Mouse (Mus musculus) intestine, postnatal 0 days (tissue): Measurements from ENCODE around the gene Ube4b. TPM values are rescaled to one million over a fixed set of nuclear protein-coding genes. Genes with fewer than 3 reads are reported as not detected.
"Not testable (repeated sequence)": the region's sequence is repeated elsewhere in the genome, so short reads cannot be mapped to it uniquely, and the experiment has no call there.

Source experiments
- ATAC-seq: fragments of 200-750 bp; cut with Nextera tagmentation; 2 replicates; pipeline ENCODE4 v1.8.0; 2017; ENCODE audit warnings: mild to moderate bottlenecking, moderate TSS enrichment, moderate library complexity
- H3K27ac ChIP-seq: fragments of 300-500 bp; sonication (generic); 2 replicates; pipeline ENCODE4 v1.5.1; 2014; ENCODE audit warnings: mild to moderate bottlenecking, low read depth, low read length, moderate library complexity
- H3K27me3 ChIP-seq: fragments of 300-500 bp; sonication (generic); replicated peaks from 2 replicates; pipeline ENCODE4 v1.6.1; 2014; ENCODE audit warnings: low read length, mixed read lengths; ENCODE audit not compliant: control insufficient read depth, insufficient read depth
- H3K36me3 ChIP-seq: fragments of 300-500 bp; sonication (generic); 2 replicates; pipeline ENCODE4 v1.6.1; 2014; ENCODE audit warnings: mild to moderate bottlenecking, moderate library complexity; ENCODE audit not compliant: control insufficient read depth, insufficient read depth
- H3K4me1 ChIP-seq: fragments of 300-500 bp; sonication (generic); replicated peaks from 2 replicates; pipeline ENCODE4 v1.6.1; 2014; ENCODE audit warnings: antibody characterized with exemption, low read length, mixed read lengths; ENCODE audit not compliant: control insufficient read depth, insufficient read depth
- H3K4me2 ChIP-seq: fragments of 300-500 bp; sonication (generic); replicated peaks from 2 replicates; pipeline ENCODE4 v1.6.1; 2014; ENCODE audit warnings: low read depth, mild to moderate bottlenecking, moderate library complexity
- H3K4me3 ChIP-seq: fragments of 300-500 bp; sonication (generic); 2 replicates; pipeline ENCODE4 v1.5.1; 2014; ENCODE audit warnings: low read depth, low read length
- H3K9ac ChIP-seq: fragments of 300-500 bp; sonication (generic); 2 replicates; pipeline ENCODE4 v1.6.1; 2014; ENCODE audit warnings: mild to moderate bottlenecking, low read depth, low read length
- H3K9me3 ChIP-seq: fragments of 300-500 bp; sonication (generic); 2 replicates; pipeline ENCODE4 v1.6.1; 2016; ENCODE audit warnings: mixed run types; ENCODE audit not compliant: control insufficient read depth
- CTCF ChIP-seq: sonication (generic); IDR thresholded peaks from 2 replicates; pipeline ENCODE4 v1.5.1; 2016; ENCODE audit warnings: low read depth, mild to moderate bottlenecking, control low read depth, antibody characterized with exemption, moderate library complexity
- WGBS: fragments of 180-500 bp; shearing (Covaris S2); extraction: QIAGEN DNeasy Blood & Tissue Kit; methylation state at CpG from one replicate; pipeline ENCODE4 v1.1.7; 2014; 5-methylcytosine and 5-hydroxymethylcytosine counted together
- polyA plus RNA-seq: library from polyadenylated mRNA; unstranded; fragments of >200 nt; fragmentation: Nextera tagmentation; extraction: Ambion mirVana; gene quantifications from 2 replicates; pipeline ENCODE4 v1.2.1, GENCODE M21; 2015

Ube4b gene
- polyA plus RNA-seq, 1 experiment from 2014 or later = 47.2 TPM

DNA sequence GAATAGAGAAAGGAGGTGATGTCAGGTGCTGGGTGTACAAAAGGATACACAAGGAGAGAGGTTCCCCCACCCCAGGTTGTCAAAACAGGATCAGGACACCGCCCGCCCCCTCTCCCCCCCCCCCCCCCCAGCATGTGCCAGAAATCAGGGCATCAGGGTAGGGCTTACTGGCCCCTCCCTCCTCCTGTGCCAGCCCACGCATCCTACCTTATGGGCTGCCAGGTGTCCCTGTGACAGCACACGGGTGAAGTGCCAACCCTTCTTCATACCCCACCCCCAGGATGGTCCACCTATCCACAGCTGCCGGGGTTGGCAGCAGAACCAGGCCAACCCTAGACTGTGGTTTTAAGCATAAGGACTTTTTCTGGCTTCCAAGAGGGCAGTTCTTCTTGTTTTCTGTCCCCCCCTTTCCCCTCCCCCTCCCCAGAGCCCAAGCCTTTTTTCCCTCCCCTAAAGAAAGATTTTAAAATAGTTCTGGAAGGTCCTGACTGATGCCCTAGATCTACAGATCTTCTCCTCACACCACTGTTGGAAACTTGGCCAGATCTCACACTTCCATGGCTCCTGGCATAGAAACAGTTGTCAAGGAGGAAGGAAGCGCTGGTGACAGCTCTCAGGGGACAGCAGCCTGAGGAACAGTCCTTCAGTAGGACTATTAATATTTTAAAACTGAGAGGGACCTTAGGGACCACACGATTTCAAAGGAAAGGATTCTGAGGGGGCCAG, 35.2 kb upstream of the Ube4b start:
- Histone ChIP-seq H3K27me3 (no peaks in the 10 kb centered on the region), H3K4me3 (no peak overlapping the region), H3K36me3 (no peaks in the 10 kb centered on the region), H3K4me1 (no peaks in the 10 kb centered on the region), H3K9me3 (no peaks in the 10 kb centered on the region), H3K4me2 (no peak overlapping the region), H3K9ac (no peak overlapping the region), H3K27ac (no peak overlapping the region)
- no peak for TF ChIP-seq CTCF
- 70% methylated on average over 7 of the region's 7 CpGs for WGBS
- no peak for ATAC-seq

DNA sequence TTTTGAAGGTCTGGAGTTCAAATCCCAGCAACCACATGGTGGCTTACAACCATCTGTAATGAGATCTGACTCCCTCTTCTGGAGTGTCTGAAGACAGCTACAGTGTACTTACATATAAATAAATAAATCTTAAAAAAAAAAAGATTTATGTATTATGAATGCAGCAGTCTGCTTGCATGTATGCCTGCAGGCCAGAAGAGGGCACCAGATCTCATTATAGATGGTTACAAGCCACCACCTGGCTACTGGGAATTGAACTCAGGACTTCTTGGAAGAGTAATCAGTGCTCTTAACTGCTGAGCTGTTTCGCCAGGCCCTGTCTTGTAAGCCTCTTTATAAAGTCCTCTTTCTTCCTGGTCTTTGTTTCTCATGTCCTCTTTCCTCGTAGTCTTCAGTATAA, 33.9 kb upstream of the Ube4b start:
- not testable (repeated sequence) for H3K27me3 ChIP-seq, H3K4me2 ChIP-seq, ATAC-seq, H3K4me3 ChIP-seq, H3K4me1 ChIP-seq, H3K27ac ChIP-seq, H3K9ac ChIP-seq, H3K9me3 ChIP-seq, H3K36me3 ChIP-seq
- 93% methylated on average over 2 of the region's 2 CpGs for WGBS
- TF ChIP-seq CTCF = peak; percentile 42; the same call in 1 of the 2 replicates

DNA sequence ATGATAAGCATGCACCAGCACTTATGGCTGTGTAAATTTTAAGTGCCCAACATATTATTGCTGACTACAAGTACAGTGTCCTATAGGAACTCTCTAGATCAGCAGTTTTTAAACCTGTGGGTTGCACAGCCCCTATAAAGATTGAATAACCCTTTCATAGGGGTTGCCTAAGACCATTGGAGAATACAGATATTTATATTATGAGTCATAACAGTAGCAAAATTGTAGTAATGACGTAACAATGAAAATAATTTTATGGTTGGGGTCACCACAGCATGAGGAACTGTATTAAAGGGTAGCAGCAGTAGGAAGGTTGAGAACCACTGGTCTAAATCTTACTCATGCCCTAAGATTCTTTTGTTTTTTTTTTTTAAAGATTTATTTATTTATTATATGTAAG, 32.9 kb upstream of the Ube4b start:
- WGBS = 65% methylated on average over 1 of the region's 1 CpGs
- no peaks in the 10 kb centered on the region for H3K27me3 ChIP-seq
- H3K36me3 ChIP-seq = no peaks in the 10 kb centered on the region
- no peaks in the 10 kb centered on the region for H3K4me1 ChIP-seq
- no peak for TF ChIP-seq CTCF
- no peak for ATAC-seq
- H3K9me3 ChIP-seq = no peaks in the 10 kb centered on the region
- no peak overlapping the region for H3K4me3 ChIP-seq
- no peak overlapping the region for H3K9ac ChIP-seq
- no peak overlapping the region for H3K4me2 ChIP-seq
- no peak overlapping the region for H3K27ac ChIP-seq

DNA sequence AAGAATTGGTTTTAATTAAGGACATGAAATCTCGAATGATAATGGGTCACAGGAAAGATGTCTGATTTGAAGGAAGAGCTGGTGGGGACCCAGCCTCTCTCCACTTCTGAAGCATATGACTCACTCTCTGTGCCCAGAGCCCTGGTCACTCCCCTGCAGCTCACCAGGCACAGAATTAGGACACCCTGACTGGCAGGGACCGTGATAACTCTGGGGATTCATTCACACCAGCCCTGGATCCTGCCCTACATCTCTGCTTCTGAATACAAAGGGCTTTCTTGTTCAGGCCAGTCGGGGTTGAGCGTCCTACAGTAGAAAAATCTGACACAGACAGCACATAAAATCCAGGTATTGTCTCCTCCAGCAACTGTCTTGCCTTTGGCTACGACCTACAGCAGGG, 32.0 kb upstream of the Ube4b start:
- H3K4me2 ChIP-seq = no peak overlapping the region
- no peak for TF ChIP-seq CTCF
- no peaks in the 10 kb centered on the region for H3K27me3 ChIP-seq
- ATAC-seq = no peak
- no peaks in the 10 kb centered on the region for H3K4me1 ChIP-seq
- H3K4me3 ChIP-seq = no peak overlapping the region
- H3K9me3 ChIP-seq = no peaks in the 10 kb centered on the region
- H3K27ac ChIP-seq = no peak overlapping the region
- no peak overlapping the region for H3K9ac ChIP-seq
- H3K36me3 ChIP-seq = no peaks in the 10 kb centered on the region
- whole genome bisulfite sequencing = 58% methylated on average over 5 of the region's 5 CpGs

DNA sequence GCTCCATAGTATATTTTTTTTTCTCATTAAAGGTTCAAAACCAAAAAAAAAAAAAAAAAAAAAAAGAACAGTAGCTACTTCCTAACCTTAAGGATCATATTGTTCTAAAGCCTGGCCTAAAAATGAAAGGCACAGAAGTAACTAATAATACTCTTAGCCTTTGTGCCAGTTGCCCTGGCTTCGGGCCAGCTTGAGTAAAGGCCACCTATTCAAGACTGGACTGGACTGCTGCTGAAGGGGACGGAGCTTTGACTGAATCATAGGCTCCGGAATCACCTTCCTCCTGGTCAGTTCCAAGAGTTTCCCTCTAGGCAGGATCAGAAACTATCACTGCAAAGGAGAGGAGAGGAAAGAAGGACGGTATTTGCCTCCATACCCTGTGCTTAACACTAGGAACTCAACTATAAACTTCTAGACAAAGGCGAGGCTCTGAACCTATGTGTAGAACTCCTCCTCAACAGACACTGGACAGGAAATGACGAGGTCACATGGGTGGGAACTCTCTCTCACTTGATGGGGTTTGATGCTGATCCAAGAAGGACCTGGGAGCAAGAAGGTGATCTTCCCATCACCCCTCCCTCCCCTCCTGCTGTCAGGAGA, 31.4 kb upstream of the Ube4b start:
- Histone ChIP-seq H3K36me3 (no peaks in the 10 kb centered on the region), H3K4me1 (no peaks in the 10 kb centered on the region), H3K9me3 (no peaks in the 10 kb centered on the region), H3K27ac (no peak overlapping the region), H3K4me3 (no peak overlapping the region), H3K9ac (no peak overlapping the region), H3K4me2 (no peak overlapping the region), H3K27me3 (no peaks in the 10 kb centered on the region)
- ATAC-seq = no peak
- no peak for TF ChIP-seq CTCF
- 65% methylated on average over 6 of the region's 6 CpGs for WGBS

DNA sequence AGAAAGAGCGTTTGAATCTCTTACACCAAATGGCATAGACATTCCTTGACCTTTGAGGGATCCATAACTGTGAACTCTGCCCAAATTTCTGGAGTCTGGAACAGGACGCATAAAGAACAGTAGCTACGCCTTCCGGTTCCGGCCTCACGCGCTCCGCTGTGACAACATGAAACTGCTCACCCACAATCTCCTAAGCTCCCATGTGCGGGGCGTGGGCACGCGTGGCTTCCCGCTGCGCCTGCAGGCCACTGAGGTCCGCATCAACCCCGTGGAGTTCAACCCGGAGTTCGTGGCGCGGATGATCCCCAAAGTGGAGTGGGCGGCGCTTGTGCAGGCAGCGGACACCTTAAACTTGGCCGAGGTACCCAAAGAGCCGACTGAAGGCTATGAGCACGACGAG, 30.6 kb upstream of the Ube4b start:
- 87% methylated on average over 27 of the region's 27 CpGs for WGBS
- not testable (repeated sequence) for H3K27me3 ChIP-seq, H3K36me3 ChIP-seq, H3K9me3 ChIP-seq, H3K4me1 ChIP-seq, H3K4me2 ChIP-seq, H3K9ac ChIP-seq, H3K27ac ChIP-seq, H3K4me3 ChIP-seq
- ATAC-seq = 0 out of 2 replicates have a peak, but pooled peaks have one; percentile 12
